Mouse (Mus musculus) ZHBTc4 (cell line): ENCODE measurements around the gene B630019K06Rik.
"Not testable (repeated sequence)": the region's sequence is repeated elsewhere in the genome, so short reads cannot be mapped to it uniquely, and the experiment has no call there.

Source experiments
- DNase-seq: peaks from one replicate; pipeline ENCODE4 v3.0.0-alpha.2; 2011; ENCODE audit warnings: low read depth, low spot score

Gene B630019K06Rik

GRCm38 (mm10) chrX:8892343-8893155, at the start of gene B630019K06Rik:
TSS of gene B630019K06Rik (plus strand) at chrX:8892382.
- peak; percentile 54 for DNase-seq

GRCm38 (mm10) chrX:8843694-8844093, 48.5 kb upstream of the B630019K06Rik start, which contains the start of gene Gm6592:
TSS of gene Gm6592 (plus strand) at chrX:8843994.
- DNase-seq = no peak

GRCm38 (mm10) chrX:8852486-8852885, 39.7 kb upstream of the B630019K06Rik start:
- no peak for DNase-seq

GRCm38 (mm10) chrX:8864331-8864730, 27.9 kb upstream of the B630019K06Rik start:
- DNase-seq = peak; percentile 84

GRCm38 (mm10) chrX:8873953-8874352, 18.2 kb upstream of the B630019K06Rik start, which contains the start of gene Gm5751:
TSS of gene Gm5751 (plus strand) at chrX:8874253.
- not testable (repeated sequence) for DNase-seq

- DNase-seq = no peak
Observed at GRCm38 (mm10) chrX:8884336-8884735, 7.8 kb upstream of the B630019K06Rik start.

GRCm38 (mm10) chrX:8891975-8892342, 223 bp upstream of the B630019K06Rik start:
- DNase-seq = no peak

- peak; percentile 28 for DNase-seq
Observed at GRCm38 (mm10) chrX:8893182-8893651, 1.0 kb downstream of the B630019K06Rik start.

GRCm38 (mm10) chrX:8900823-8901222, 8.6 kb downstream of the B630019K06Rik start:
- no peak for DNase-seq

- DNase-seq = no peak
Observed at GRCm38 (mm10) chrX:8901906-8902472, 9.8 kb downstream of the B630019K06Rik start.

- DNase-seq = no peak
Observed at GRCm38 (mm10) chrX:8921080-8921479, 28.9 kb downstream of the B630019K06Rik start.

- DNase-seq = peak; percentile 4
Observed at GRCm38 (mm10) chrX:8921813-8922607, 29.8 kb downstream of the B630019K06Rik start.

- DNase-seq = no peak
Observed at GRCm38 (mm10) chrX:8927308-8927707, 35.1 kb downstream of the B630019K06Rik start.

GRCm38 (mm10) chrX:8944041-8944440, 51.9 kb downstream of the B630019K06Rik start:
- DNase-seq = no peak
